Mouse (Mus musculus) fibroblast of lung, adult 2 months (primary cell): ENCODE results near the gene Olfr1283.
"Not testable (repeated sequence)": the region's sequence is repeated elsewhere in the genome, so short reads cannot be mapped to it uniquely, and the experiment has no call there.

Experiments
- DNase-seq: peaks from one replicate; pipeline ENCODE4 v3.0.0-alpha.2; 2011; ENCODE audit warnings: low read depth

Olfr1283 gene

DNA sequence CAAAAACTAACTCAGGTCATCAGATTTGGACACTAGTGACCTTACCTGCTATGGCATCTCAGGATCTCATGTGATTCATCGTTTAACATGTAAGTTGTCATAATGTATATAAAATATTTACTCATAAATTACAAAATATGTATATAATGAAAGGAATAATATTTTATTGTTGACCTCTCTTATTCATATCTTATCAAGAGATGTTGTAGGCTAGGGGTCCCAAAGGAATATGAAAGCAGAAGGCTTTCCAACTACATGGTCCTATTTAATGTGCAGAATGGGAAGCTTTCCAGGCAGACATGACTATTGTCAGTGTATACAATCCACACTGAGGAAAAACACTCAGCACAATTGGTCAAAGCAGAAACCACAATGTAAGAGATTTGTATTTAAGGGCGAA is at the start of gene Olfr1283:
TSS of gene Olfr1283 (plus strand) at position 301 of the 400 bp plus-strand sequence.
- no peak for DNase-seq

DNA sequence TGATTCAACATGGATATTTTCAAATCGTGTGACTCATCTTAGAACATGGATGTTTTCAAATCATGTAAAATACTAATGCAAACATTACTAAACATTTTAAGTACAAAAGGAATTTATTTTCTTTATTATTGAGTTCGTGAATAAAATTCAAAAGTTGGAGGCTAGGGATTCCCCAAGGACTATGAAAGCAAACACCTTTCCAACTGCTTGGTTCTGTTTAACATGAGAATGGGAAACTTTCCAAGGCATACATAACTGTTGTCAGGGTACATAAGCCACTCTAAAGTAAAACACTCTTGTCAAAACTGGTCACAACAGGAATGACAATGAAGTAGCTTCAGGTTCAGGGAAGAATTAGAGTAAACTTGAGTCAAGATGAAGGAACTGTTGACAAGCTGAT is 40.4 kb upstream of the Olfr1283 start, which contains the start of gene Olfr1281:
TSS of gene Olfr1281 (plus strand) at position 301 of the 400 bp plus-strand sequence.
- DNase-seq, result no peak

DNA sequence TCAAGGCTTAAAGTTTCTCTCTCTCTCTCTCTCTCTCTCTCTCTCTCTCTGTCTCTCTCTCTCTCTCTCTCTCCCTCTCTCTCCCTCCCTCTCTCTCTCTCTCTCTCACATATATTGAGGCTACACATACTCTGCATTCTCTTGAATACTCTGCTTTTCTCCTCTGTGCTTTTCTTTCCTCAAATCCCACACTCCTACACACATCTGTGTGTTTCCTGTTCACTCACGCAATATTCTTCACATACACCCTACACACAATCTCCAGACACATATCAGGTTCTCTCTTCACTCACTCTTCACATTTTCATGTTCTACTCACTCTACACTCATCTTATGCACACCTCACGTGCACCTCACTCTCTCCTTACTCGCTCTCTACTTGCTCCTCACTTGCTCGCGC is 32.9 kb upstream of the Olfr1283 start:
- not testable (repeated sequence) for DNase-seq

DNA sequence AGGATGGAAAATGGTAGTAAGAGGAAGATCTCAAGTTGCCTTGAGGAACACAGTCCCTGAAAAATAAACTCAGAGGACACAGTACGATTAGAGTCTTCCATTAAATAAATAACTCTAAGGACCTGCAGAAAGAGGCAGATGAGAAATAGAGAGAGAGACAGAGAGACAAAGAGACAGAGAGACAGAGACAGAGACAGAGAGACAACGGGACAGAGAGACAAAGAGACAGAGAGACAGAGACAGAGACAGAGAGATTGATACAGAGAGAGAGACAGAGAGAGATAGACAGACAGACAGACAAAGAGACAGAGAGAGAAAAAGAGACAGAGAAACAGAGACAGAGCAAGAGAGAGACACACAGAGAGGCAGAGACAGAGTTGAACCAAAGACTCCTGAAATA is 30.6 kb upstream of the Olfr1283 start, which contains the start of gene Olfr1282:
TSS of gene Olfr1282 (minus strand) at position 101 of the 400 bp plus-strand sequence.
- DNase-seq, result no peak

DNA sequence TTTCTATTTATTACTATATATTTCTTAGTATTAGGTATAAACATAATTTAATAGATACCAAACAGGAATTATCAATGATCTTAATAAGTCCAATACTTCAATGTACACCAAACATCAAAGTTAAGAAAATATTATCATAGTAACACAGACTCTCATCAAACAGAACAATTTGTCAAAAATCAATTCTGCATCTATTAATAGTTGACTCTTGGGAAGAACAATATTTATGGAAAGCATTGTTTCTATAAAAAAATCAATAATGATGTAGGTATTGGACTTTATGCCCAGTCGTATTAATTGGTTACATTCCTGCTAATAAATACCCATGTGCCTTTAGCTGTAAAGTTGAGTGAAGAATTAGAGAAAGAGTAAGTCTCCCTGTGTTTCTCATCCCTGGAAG is 8.6 kb downstream of the Olfr1283 start, which contains the start of gene Olfr1284:
TSS of gene Olfr1284 (plus strand) at position 301 of the 400 bp plus-strand sequence.
- no peak for DNase-seq
